ENCODE assay signal across 9 mouse cellular contexts in genomic region chr10:62410943-62411342, GRCm38 (mm10). TPM values are rescaled to one million over a fixed set of nuclear protein-coding genes. Genes with fewer than 3 reads are reported as not detected.
A peak's percentile ranks its signal among the peaks of the same experiment; 100 is the strongest.
DNase-seq lines count a peak whose midpoint lies in the region; ATAC-seq lines count a peak whose summit lies in the region.
"Had no signal": no experiment of that assay in that cellular context is flagged by ENCODE, and none has a peak within 500 bp of the region (broad histone marks: within the 10 kb centered on the region; RNA-seq: fewer than 3 reads in every experiment).

No protein-coding gene starts in this region.

- no peaks in the 10 kb centered on the region for H3K36me3 ChIP-seq in hindbrain, embryonic 16.5 days (ENCODE audit: control insufficient read depth, insufficient read depth, low read length)
- H3K36me3 ChIP-seq: embryonic facial prominence, embryonic 13.5 days had no signal

- intact Hi-C loops in left cerebral cortex, postnatal 4 days (cut with DNase I) = loop anchor here (5.0 kb wide), 1 partner anchor 139 kb away; no protein-coding TSS in a partner anchor

- H3K4me1 ChIP-seq in hindbrain, embryonic 16.5 days (ENCODE audit: control insufficient read depth, insufficient read depth, low read depth, low read length) = no peaks in the 10 kb centered on the region
- H3K4me1 ChIP-seq: embryonic facial prominence, embryonic 13.5 days had no signal

- no peaks in the 10 kb centered on the region for H3K9me3 ChIP-seq in hindbrain, embryonic 16.5 days (ENCODE audit: control insufficient read depth, low read length)
- H3K9me3 ChIP-seq: embryonic facial prominence, embryonic 13.5 days had no signal

- peak; percentile 79 for ATAC-seq in hindbrain, embryonic 16.5 days
- peak; percentile 81 for ATAC-seq in monocyte, adult 5-6 weeks (replicated peaks; ENCODE audit: insufficient number of reproducible peaks, low FRiP score, low TSS enrichment, poor library complexity, severe bottlenecking)

- H3K4me2 ChIP-seq in hindbrain, embryonic 16.5 days (ENCODE audit: low read length) = no peak overlapping the region
- H3K4me2 ChIP-seq: embryonic facial prominence, embryonic 13.5 days had no signal

- no peak overlapping the region for H3K9ac ChIP-seq in hindbrain, embryonic 16.5 days (ENCODE audit: low read depth, low read length)
- H3K9ac ChIP-seq: embryonic facial prominence, embryonic 13.5 days had no signal

- no peak overlapping the region for H3K27ac ChIP-seq in hindbrain, embryonic 16.5 days (ENCODE audit: low read depth, low read length)
- H3K27ac ChIP-seq: embryonic facial prominence, embryonic 13.5 days had no signal

- no peak overlapping the region for H3K4me3 ChIP-seq in hindbrain, embryonic 16.5 days (ENCODE audit: low read length)
- H3K4me3 ChIP-seq: embryonic facial prominence, embryonic 13.5 days had no signal

- peak; percentile 74 for DNase-seq in urinary bladder, postnatal 14 days (ENCODE audit: low spot score)
- no peak for DNase-seq in urinary bladder, postnatal 10 days (ENCODE audit: low spot score)
- peak; percentile 86 to 87 for DNase-seq in cerebellum, postnatal 10 days
- DNase-seq in frontal cortex, postnatal 10 days (ENCODE audit: low spot score in 2 of 2) = peak; percentile 48 to 61
- DNase-seq in left cerebral cortex, postnatal 4 days = peak; percentile 74
- DNase-seq in spleen, postnatal 10 days (ENCODE audit: low spot score in 2 of 2) = peak; percentile 31 to 74

- H3K27me3 ChIP-seq in hindbrain, embryonic 16.5 days (replicated peaks; ENCODE audit: control insufficient read depth, insufficient read depth, low read length) = no peaks in the 10 kb centered on the region

- WGBS in hindbrain, embryonic 16.5 days = 5% methylated on average over 5 of the region's 5 CpGs

RNA-seq across cellular contexts. Expression of gene Hkdc1, which starts 11.3 kb away (rescaled TPM):
- polyA plus RNA-seq in hindbrain, embryonic 16.5 days (2015; fragmentation: Nextera tagmentation; extraction: Ambion mirVana) = 0.61 and 0.68 TPM in 2 replicates
- 1 to 10 TPM in 1 of 2 experiments, under 1 TPM in 1; 0.82 to 1.1 TPM for total RNA-seq in left cerebral cortex, postnatal 4 days (2021)
- 0.75 TPM in 1 of 3 replicates, not detected in the others for total RNA-seq in monocyte, adult 5-6 weeks (2017)

RNA-seq across cellular contexts. Expression of gene Hk1, which starts 31.2 kb away (rescaled TPM):
- polyA plus RNA-seq in hindbrain, embryonic 16.5 days (2015; fragmentation: Nextera tagmentation; extraction: Ambion mirVana) = 161 and 164 TPM in 2 replicates
- 100 to 1,000 TPM; 239 to 253 TPM for total RNA-seq in left cerebral cortex, postnatal 4 days (2021)
- total RNA-seq in monocyte, adult 5-6 weeks (2017) = 33.1 to 66.9 TPM (median 39.5 TPM) in 3 replicates

RNA-seq across cellular contexts. Expression of gene 4930507D05Rik, which starts 38.3 kb away (rescaled TPM):
- 1.4 and 1.8 TPM in 2 replicates for polyA plus RNA-seq in hindbrain, embryonic 16.5 days (2015; fragmentation: Nextera tagmentation; extraction: Ambion mirVana)
- 1 to 10 TPM; 1.2 TPM for total RNA-seq in left cerebral cortex, postnatal 4 days (2021)
- not detected in 3 replicates for total RNA-seq in monocyte, adult 5-6 weeks (2017)

RNA-seq across cellular contexts. Expression of gene Supv3l1, which starts 38.6 kb away (rescaled TPM):
- 20.9 and 21.3 TPM in 2 replicates for polyA plus RNA-seq in hindbrain, embryonic 16.5 days (2015; fragmentation: Nextera tagmentation; extraction: Ambion mirVana)
- 10 to 100 TPM; 22.4 to 23.6 TPM for total RNA-seq in left cerebral cortex, postnatal 4 days (2021)
- 15.0 to 22.7 TPM (median 21.4 TPM) in 3 replicates for total RNA-seq in monocyte, adult 5-6 weeks (2017)
